Mouse (Mus musculus): ENCODE data around the gene Tma7. TPM values are rescaled to one million over a fixed set of nuclear protein-coding genes. Genes with fewer than 3 reads are reported as not detected.
A peak's percentile ranks its signal among the peaks of the same experiment; 100 is the strongest.

Tma7 gene
- total and polyA plus RNA-seq, 3 experiments = 366 to 400 TPM; not detected in 1

DNA sequence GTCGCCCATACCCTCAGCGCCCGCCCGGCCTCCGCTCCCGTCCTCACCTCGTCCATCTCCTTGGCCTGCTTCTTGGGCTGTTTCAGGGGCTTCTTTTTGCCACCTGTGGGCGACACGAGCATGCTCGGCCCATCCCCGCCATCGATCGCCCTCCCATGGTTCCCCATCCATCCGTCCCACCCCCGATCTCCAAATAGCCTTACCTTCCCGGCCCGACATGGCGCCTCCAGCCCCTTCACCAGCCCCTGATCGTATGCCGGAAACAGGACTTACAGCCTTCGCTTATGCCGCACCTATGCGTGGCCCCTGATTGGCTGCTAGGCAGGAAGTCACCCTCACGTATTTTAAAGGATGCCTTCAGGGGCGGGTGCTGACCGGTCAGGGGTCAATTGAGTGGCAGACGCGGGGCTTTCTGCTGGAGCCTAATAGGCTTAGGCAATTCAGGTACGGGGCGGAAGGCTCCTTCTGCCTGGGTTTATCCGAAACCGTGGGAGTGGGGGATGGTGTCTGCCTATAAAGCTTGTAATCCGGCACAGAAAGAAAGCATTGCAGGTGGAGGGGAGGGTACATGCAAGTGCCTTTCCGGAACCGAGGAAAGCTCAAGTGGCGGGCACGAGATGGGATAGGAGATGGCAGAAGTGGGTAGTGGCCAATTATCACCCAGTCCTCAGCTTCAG is at the start of gene Tma7, which contains the start of gene Ccdc51 (continued):
- no peak for TF ChIP-seq EP300 (IDR thresholded peaks at IDR 0.05; ENCODE audit: low read depth in 1 of 2, low read length in 2 of 2)
- peak; percentile 76 for TF ChIP-seq POLR2AphosphoS2 (IDR thresholded peaks at IDR 0.05; ENCODE audit: low read length)
- TF ChIP-seq POLR2AphosphoS5 (IDR thresholded peaks at IDR 0.05; ENCODE audit: borderline replicate concordance, low read depth, low read length) = no peak

DNA sequence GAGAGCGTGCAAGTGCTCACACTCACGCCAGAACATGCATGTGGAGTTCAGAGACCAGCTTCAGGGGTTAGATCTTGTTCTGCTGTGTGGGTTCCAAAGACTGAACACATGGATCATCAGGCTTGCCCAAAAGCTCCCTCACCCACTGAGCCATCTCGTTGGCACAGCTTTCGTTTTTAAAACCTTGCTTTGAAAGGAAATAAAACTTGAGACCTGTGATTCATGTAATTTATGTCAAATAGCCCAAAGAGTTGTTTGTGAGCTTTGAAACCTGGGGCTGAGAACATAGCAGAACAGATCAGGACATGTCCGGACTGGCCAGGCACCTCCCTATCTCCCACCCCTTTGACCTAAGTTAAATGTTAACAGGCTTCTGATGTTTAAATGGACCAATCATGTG is 47.7 kb upstream of the Tma7 start:
- no peak overlapping the region for H3K4me3 ChIP-seq (ENCODE audit: control insufficient read depth in 1 of 2, insufficient read depth in 1 of 2, low read depth in 2 of 2, low read length in 2 of 2)
- H3K27me3 ChIP-seq (ENCODE audit: control insufficient read depth in 1 of 2, insufficient read depth in 2 of 2, low read length in 2 of 2) = peaks cover 0 to 3% of the 10 kb centered on the region in 2 experiments; a peak in 2 of 4 replicates
- no peaks in the 10 kb centered on the region for H3K36me3 ChIP-seq (ENCODE audit: control insufficient read depth in 1 of 2, insufficient read depth in 2 of 2, low read length in 2 of 2)
- no peak for DNase-seq (ENCODE audit: low read depth, low spot score)
- no peaks in the 10 kb centered on the region for H3K9me3 ChIP-seq (replicated peaks; ENCODE audit: insufficient read depth, low read length)
- H3K27ac ChIP-seq (ENCODE audit: control insufficient read depth, low read depth, low read length) = no peak overlapping the region
- TF ChIP-seq MAX (IDR thresholded peaks at IDR 0.05; ENCODE audit: low read length) (no peak), ZMIZ1 (IDR thresholded peaks at IDR 0.05; ENCODE audit: low read depth, low read length) (no peak), TAL1 (IDR thresholded peaks at IDR 0.05; ENCODE audit: low read length) (no peak), MEF2A (IDR thresholded peaks at IDR 0.05; ENCODE audit: extremely low read depth, insufficient replicate concordance, low read depth, low read length, poor library complexity, severe bottlenecking) (no peak), CHD1 (IDR thresholded peaks at IDR 0.05; ENCODE audit: low read depth, low read length) (no peak), HCFC1 (IDR thresholded peaks at IDR 0.05; ENCODE audit: low read depth, low read length) (no peak)
- H3K4me1 ChIP-seq (ENCODE audit: control insufficient read depth in 1 of 2, insufficient read depth in 2 of 2, low read length in 2 of 2) = no peaks in the 10 kb centered on the region
- no peak overlapping the region for H3K9ac ChIP-seq (ENCODE audit: control insufficient read depth, low read depth, low read length, poor library complexity, severe bottlenecking)
- no peaks in the 10 kb centered on the region for H3K79me2 ChIP-seq (ENCODE audit: control insufficient read depth, insufficient read depth, low read length, poor library complexity)

DNA sequence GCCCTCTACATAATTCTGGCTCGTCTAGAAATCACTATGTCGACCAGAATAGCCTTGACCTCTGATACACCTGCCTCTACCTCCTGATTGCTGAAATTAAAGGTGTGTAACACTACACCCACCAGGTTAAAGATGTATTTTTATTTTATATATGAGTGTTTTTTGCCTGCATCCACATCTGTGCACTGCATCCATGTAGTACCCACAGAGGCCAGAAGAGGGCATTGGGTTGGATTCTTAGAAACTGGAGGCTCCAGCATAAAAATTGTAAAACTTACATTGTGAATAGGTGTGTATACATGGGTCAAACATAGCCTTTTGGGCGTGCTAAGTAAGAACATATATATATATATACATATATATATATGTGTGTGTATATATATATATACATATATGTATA is 45.8 kb upstream of the Tma7 start:
- peaks cover 0 to 8% of the 10 kb centered on the region in 2 experiments; a peak in 3 of 4 replicates for H3K4me1 ChIP-seq (ENCODE audit: control insufficient read depth in 1 of 2, insufficient read depth in 2 of 2, low read length in 2 of 2)
- peak; percentile 47 for DNase-seq (ENCODE audit: low read depth, low spot score)
- H3K27ac ChIP-seq (ENCODE audit: control insufficient read depth, low read depth, low read length) = no peak overlapping the region
- H3K36me3 ChIP-seq (ENCODE audit: control insufficient read depth in 1 of 2, insufficient read depth in 2 of 2, low read length in 2 of 2) = peaks cover 0 to 2% of the 10 kb centered on the region in 2 experiments; a peak in 2 of 4 replicates
- H3K27me3 ChIP-seq (ENCODE audit: control insufficient read depth in 1 of 2, insufficient read depth in 2 of 2, low read length in 2 of 2) = peaks cover 0 to 3% of the 10 kb centered on the region in 2 experiments; a peak in 2 of 4 replicates
- no peak overlapping the region for H3K9ac ChIP-seq (ENCODE audit: control insufficient read depth, low read depth, low read length, poor library complexity, severe bottlenecking)
- no peak overlapping the region for H3K4me3 ChIP-seq (ENCODE audit: control insufficient read depth in 1 of 2, insufficient read depth in 1 of 2, low read depth in 2 of 2, low read length in 2 of 2)
- peak; percentile 34 for TF ChIP-seq SMC3 (IDR thresholded peaks at IDR 0.05; ENCODE audit: low read depth, low read length)
- no peak for TF ChIP-seq POLR2A (IDR thresholded peaks at IDR 0.05; ENCODE audit: control insufficient read depth in 1 of 2, insufficient read depth in 1 of 2, low read depth in 1 of 2, low read length in 2 of 2, poor library complexity in 1 of 2)
- TF ChIP-seq KAT2A (conservative IDR thresholded peaks at IDR 0.05; ENCODE audit: low read depth, low read length) = no peak
- peak; percentile 33 to 41 (median 35); a peak in 4 of 6 replicates for TF ChIP-seq CTCF (IDR thresholded peaks at IDR 0.05 in 2 of 3, conservative IDR thresholded peaks at IDR 0.05 in 1 of 3; ENCODE audit: control insufficient read depth in 1 of 3, insufficient read depth in 1 of 3, low read depth in 2 of 3, low read length in 3 of 3, poor library complexity in 1 of 3, severe bottlenecking in 1 of 3)
- no peaks in the 10 kb centered on the region for H3K79me2 ChIP-seq (ENCODE audit: control insufficient read depth, insufficient read depth, low read length, poor library complexity)
- no peaks in the 10 kb centered on the region for H3K9me3 ChIP-seq (replicated peaks; ENCODE audit: insufficient read depth, low read length)

Measured in MEL (cell line).